Mouse (Mus musculus) embryonic fibroblast, embryonic 13.5 days (primary cell): ENCODE data around the gene Zfp281.

ENCODE experiments used
- CTCF ChIP-seq: IDR thresholded peaks from 2 replicates; pipeline ENCODE4 v1.5.1; 2011; ENCODE audit warnings: mild to moderate bottlenecking, control low read depth, low read length, moderate library complexity, borderline replicate concordance; ENCODE audit not compliant: insufficient read depth
- POLR2A ChIP-seq: IDR thresholded peaks from 2 replicates; pipeline ENCODE4 v1.6.1; 2011; ENCODE audit warnings: low read depth, mild to moderate bottlenecking, control low read depth, low read length, moderate library complexity

DNA sequence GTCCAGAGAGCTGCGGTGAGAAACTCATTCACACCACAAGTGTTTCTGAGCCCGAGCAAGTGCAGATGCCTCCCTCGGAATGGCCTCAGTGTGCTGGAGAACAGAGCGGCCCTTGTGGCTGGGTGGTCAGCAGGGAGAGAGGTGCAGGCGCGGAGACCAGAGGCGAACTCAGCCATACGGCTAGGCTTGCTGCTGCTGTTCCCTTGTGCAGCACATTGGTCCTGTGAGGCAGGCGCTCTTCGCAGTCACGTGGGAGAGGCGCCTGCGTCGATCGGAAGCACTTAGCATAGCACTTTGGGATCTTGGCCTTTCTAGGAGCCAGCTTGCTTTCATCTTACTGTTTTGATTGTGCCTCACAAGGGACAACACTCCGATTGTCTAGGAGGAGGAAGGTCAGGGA lies 45.7 kb downstream of the Zfp281 start:
- no peak for TF ChIP-seq POLR2A
- TF ChIP-seq CTCF = no peak
